Comparison of ENCODE assay signal across 31 mouse cellular contexts in the genomic region with DNA sequence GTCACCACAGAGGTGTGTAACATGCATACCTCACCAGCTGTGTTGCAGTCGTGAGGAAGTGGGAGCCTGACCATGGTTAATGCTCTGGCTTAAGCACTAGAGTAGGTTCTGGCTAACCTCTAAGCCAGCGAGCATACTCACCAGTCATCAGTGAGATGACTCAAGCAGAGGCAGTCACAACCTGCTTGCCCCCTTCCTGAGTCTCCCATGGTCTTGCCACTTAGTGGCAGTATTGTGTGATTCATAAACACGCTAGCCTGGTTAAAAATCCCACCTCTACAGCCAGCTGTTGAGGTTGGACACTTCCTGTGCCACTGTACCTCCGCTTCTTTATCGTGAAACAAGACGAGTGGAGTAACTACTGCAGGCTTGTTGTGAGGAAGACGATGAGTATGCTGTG. TPM values are rescaled to one million over a fixed set of nuclear protein-coding genes. Genes with fewer than 3 reads are reported as not detected.
DNase-seq lines count a peak whose midpoint lies in the region; ATAC-seq and TF ChIP-seq lines count a peak whose summit lies in the region.
"Had no signal": no experiment of that assay in that cellular context is flagged by ENCODE, and none has a peak within 500 bp of the region (broad histone marks: within the 10 kb centered on the region; RNA-seq: fewer than 3 reads in every experiment).

No protein-coding gene starts in this region.

- peak overlapping the region; percentile 12; the same call in 1 of the 2 replicates for H3K27ac ChIP-seq in liver, postnatal 0 days (ENCODE audit: low read depth)
- no peak overlapping the region for H3K27ac ChIP-seq in liver, embryonic 11.5 days (ENCODE audit: low read depth, low read length)
- H3K27ac ChIP-seq: embryonic facial prominence, embryonic 12.5 days; hindbrain, embryonic 14.5 days; kidney, embryonic 15.5 days; left cerebral cortex, adult 2 months; liver, embryonic 14.5 days; lung, embryonic 15.5 days had no signal

- WGBS in liver, postnatal 0 days (ENCODE audit: insufficient replicate concordance): 46% methylated on average over 7 of the region's 7 CpGs
- 69% methylated on average over 7 of the region's 7 CpGs for WGBS in liver, embryonic 11.5 days

- no peaks in the 10 kb centered on the region for H3K27me3 ChIP-seq in liver, postnatal 0 days (ENCODE audit: insufficient read depth, low read length)
- no peaks in the 10 kb centered on the region for H3K27me3 ChIP-seq in liver, embryonic 11.5 days (replicated peaks; ENCODE audit: control insufficient read depth, insufficient read depth, low read length)
- H3K27me3 ChIP-seq in megakaryocyte, embryonic 14.5 days (replicated peaks): no peaks in the 10 kb centered on the region
- H3K27me3 ChIP-seq: embryonic facial prominence, embryonic 12.5 days; heart, embryonic 12.5 days; kidney, embryonic 15.5 days; lung, embryonic 15.5 days had no signal

- DNase-seq in liver, postnatal 0 days: no peak
- DNase-seq in liver, embryonic 11.5 days (ENCODE audit: low spot score): no peak
- DNase-seq in c-Kit-positive CD71-negative TER-119-negative erythroid progenitor cells, embryonic 14.5 days (ENCODE audit: low read depth): peak; percentile 30
- DNase-seq in layer of hippocampus, adult 9-11 months: no peak
- DNase-seq in cerebellum, postnatal 10 days: no peak
- DNase-seq in left cerebral cortex, adult 8-10 months (ENCODE audit: low spot score in 2 of 2): no peak
- DNase-seq: adrenal gland, postnatal 14 days; cerebellum, adult 8-10 months; cerebellum, postnatal 36 days; embryo, embryonic 11 days; gastrocnemius, postnatal 25 days; heart, adult 18-20 months; heart, postnatal 4 days; kidney, adult 18-20 months; kidney, postnatal 25 days; midbrain, embryonic 14.5 days; right cerebral cortex, adult 18-20 months; spleen, adult 18-20 months; thymus, postnatal 25 days had no signal

- H3K9me3 ChIP-seq in liver, postnatal 0 days (ENCODE audit: low read length): no peaks in the 10 kb centered on the region
- no peaks in the 10 kb centered on the region for H3K9me3 ChIP-seq in liver, embryonic 11.5 days (ENCODE audit: control insufficient read depth, low read length)
- H3K9me3 ChIP-seq in megakaryocyte, embryonic 14.5 days: no peaks in the 10 kb centered on the region
- H3K9me3 ChIP-seq: embryonic facial prominence, embryonic 12.5 days; heart, embryonic 12.5 days; kidney, embryonic 15.5 days; lung, embryonic 15.5 days had no signal

- TF ChIP-seq CTCF in liver, postnatal 0 days (IDR thresholded peaks at IDR 0.05; ENCODE audit: low read depth): no peak

- H3K4me3 ChIP-seq in liver, postnatal 0 days (ENCODE audit: low read depth, low read length): no peak overlapping the region
- no peak overlapping the region for H3K4me3 ChIP-seq in liver, embryonic 11.5 days (ENCODE audit: low read depth, low read length)
- peak overlapping the region; percentile 29 for H3K4me3 ChIP-seq in megakaryocyte, embryonic 14.5 days (replicated peaks)
- H3K4me3 ChIP-seq: embryonic facial prominence, embryonic 12.5 days; heart, embryonic 12.5 days; kidney, embryonic 15.5 days; left cerebral cortex, adult 2 months; lung, embryonic 15.5 days had no signal

- peaks cover 9% of the 10 kb centered on the region for H3K4me1 ChIP-seq in liver, postnatal 0 days (ENCODE audit: insufficient read depth)
- peaks cover 4% of the 10 kb centered on the region for H3K4me1 ChIP-seq in liver, embryonic 11.5 days (replicated peaks; ENCODE audit: control insufficient read depth, insufficient read depth, low read length)
- peaks cover 56% of the 10 kb centered on the region for H3K4me1 ChIP-seq in megakaryocyte, embryonic 14.5 days
- H3K4me1 ChIP-seq: embryonic facial prominence, embryonic 12.5 days; lung, embryonic 15.5 days had no signal

- peak; percentile 12; the same call in 1 of the 2 replicates for ATAC-seq in liver, postnatal 0 days
- ATAC-seq in liver, embryonic 11.5 days (replicated peaks; ENCODE audit: low FRiP score): no peak
- ATAC-seq: CD4-positive, CD25-positive, alpha-beta regulatory T cell, adult 4 months; forebrain, embryonic 14.5 days had no signal

- no peak overlapping the region for H3K9ac ChIP-seq in liver, postnatal 0 days (replicated peaks)
- no peak overlapping the region for H3K9ac ChIP-seq in liver, embryonic 11.5 days (ENCODE audit: low read depth, low read length)
- H3K9ac ChIP-seq: embryonic facial prominence, embryonic 12.5 days; heart, embryonic 12.5 days; hindbrain, embryonic 14.5 days; kidney, embryonic 15.5 days; liver, embryonic 14.5 days; lung, embryonic 15.5 days had no signal

- H3K36me3 ChIP-seq in liver, postnatal 0 days (replicated peaks; ENCODE audit: insufficient read depth, low read length): no peaks in the 10 kb centered on the region; the same call in 1 of the 2 replicates
- H3K36me3 ChIP-seq in liver, embryonic 11.5 days (ENCODE audit: control insufficient read depth, insufficient read depth, low read length): no peaks in the 10 kb centered on the region
- H3K36me3 ChIP-seq in megakaryocyte, embryonic 14.5 days (replicated peaks; ENCODE audit: low read length): peaks cover 17% of the 10 kb centered on the region
- H3K36me3 ChIP-seq: lung, embryonic 15.5 days had no signal

- TF ChIP-seq EP300 in liver, postnatal 0 days (IDR thresholded peaks at IDR 0.05; ENCODE audit: low read depth): no peak

- no peak overlapping the region for H3K4me2 ChIP-seq in liver, postnatal 0 days (ENCODE audit: low read depth, low read length)
- H3K4me2 ChIP-seq in liver, embryonic 11.5 days: no peak overlapping the region
- H3K4me2 ChIP-seq: embryonic facial prominence, embryonic 12.5 days; heart, embryonic 12.5 days; hindbrain, embryonic 14.5 days; kidney, embryonic 15.5 days; lung, embryonic 15.5 days had no signal

RNA-seq across cellular contexts. Expression of a gene that starts 32.2 kb away (rescaled TPM):
- polyA plus RNA-seq in liver, postnatal 0 days (2015; fragmentation: Nextera tagmentation; extraction: Ambion mirVana): 4.7 and 5.0 TPM in 2 replicates
- polyA plus RNA-seq in liver, embryonic 11.5 days (2014; fragmentation: Nextera tagmentation; extraction: Ambion mirVana): 20.9 and 28.7 TPM in 2 replicates
- polyA plus RNA-seq in megakaryocyte, embryonic 14.5 days (2012; ENCODE audit: insufficient read depth, low replicate concordance): 1.1 TPM in 1 of 2 replicates, not detected in the other
- 10 to 100 TPM; 36.7 to 41.4 (median 38.8) TPM for total RNA-seq in left cerebral cortex, adult 8-10 months (2022)

RNA-seq across cellular contexts. Expression of a gene that starts 53.3 kb away (rescaled TPM):
- not detected in 2 replicates for polyA plus RNA-seq in liver, postnatal 0 days (2015; fragmentation: Nextera tagmentation; extraction: Ambion mirVana)
- not detected in 2 replicates for polyA plus RNA-seq in liver, embryonic 11.5 days (2014; fragmentation: Nextera tagmentation; extraction: Ambion mirVana)
- 3.3 and 3.4 TPM in 2 replicates for polyA plus RNA-seq in megakaryocyte, embryonic 14.5 days (2012; ENCODE audit: insufficient read depth, low replicate concordance)
- total RNA-seq in left cerebral cortex, adult 8-10 months (2022): 1 to 10 TPM; 2.2 to 6.9 (median 5.0) TPM
- polyA plus RNA-seq: CD4-positive, CD25-positive, alpha-beta regulatory T cell, adult 4 months; heart, postnatal 0 days; kidney, embryonic 15.5 days; stomach, embryonic 16.5 days had no signal
